Mouse (Mus musculus): Measurements from ENCODE around the gene Rps21. TPM values are rescaled to one million over a fixed set of nuclear protein-coding genes. Genes with fewer than 3 reads are reported as not detected.

Gene Rps21
- polyA plus RNA-seq, 1 experiment from 2014 or later: 606 TPM

GRCm38 (mm10) chr2:180273394-180274244 lies 16.4 kb downstream of the Rps21 start, which contains the start of gene Cables2:
Gene Cables2, minus strand, starts transcription at chr2:180273496.
- 5% methylated on average over 68 of the region's 68 CpGs for WGBS
- peaks cover 36% of the 10 kb centered on the region for H3K4me1 ChIP-seq
- peak within 1 kb of the TSS; percentile 90 for H3K9ac ChIP-seq
- peak within 1 kb of the TSS; percentile 84 for H3K4me3 ChIP-seq (replicated peaks)
- peak; percentile 93 for ATAC-seq (ENCODE audit: insufficient number of reproducible peaks, low FRiP score, low TSS enrichment, low read depth)
- no peaks in the 10 kb centered on the region for H3K9me3 ChIP-seq (replicated peaks)
- H3K27me3 ChIP-seq: 0 out of 2 replicates have a peak, but pooled peaks cover 3% of the 10 kb centered on the region
- H3K36me3 ChIP-seq: peaks cover 18% of the 10 kb centered on the region; the same call in 1 of the 2 replicates
- peak within 1 kb of the TSS; percentile 86 for H3K4me2 ChIP-seq (replicated peaks)
- H3K27ac ChIP-seq (replicated peaks): peak within 1 kb of the TSS; percentile 68; the same call in 1 of the 2 replicates

GRCm38 (mm10) chr2:180274523-180274922 lies 17.3 kb downstream of the Rps21 start:
- Histone ChIP-seq H3K4me3 (replicated peaks) (no peak overlapping the region), H3K4me1 (peaks cover 36% of the 10 kb centered on the region), H3K9ac (no peak overlapping the region), H3K27me3 (0 out of 2 replicates have a peak, but pooled peaks cover 3% of the 10 kb centered on the region), H3K9me3 (replicated peaks) (no peaks in the 10 kb centered on the region), H3K36me3 (peaks cover 10% of the 10 kb centered on the region; the same call in 1 of the 2 replicates), H3K4me2 (replicated peaks) (no peak overlapping the region), H3K27ac (replicated peaks) (no peak overlapping the region)
- no peak for ATAC-seq (ENCODE audit: insufficient number of reproducible peaks, low FRiP score, low TSS enrichment, low read depth)
- WGBS: 84% methylated on average over 2 of the region's 2 CpGs

- Histone ChIP-seq H3K27me3 (0 out of 2 replicates have a peak, but pooled peaks cover 3% of the 10 kb centered on the region), H3K27ac (replicated peaks) (no peak overlapping the region), H3K4me3 (replicated peaks) (no peak overlapping the region), H3K4me1 (peaks cover 30% of the 10 kb centered on the region), H3K9ac (no peak overlapping the region), H3K4me2 (replicated peaks) (peak overlapping the region; percentile 6; the same call in 1 of the 2 replicates), H3K9me3 (replicated peaks) (no peaks in the 10 kb centered on the region), H3K36me3 (0 out of 2 replicates have a peak, but pooled peaks cover 1% of the 10 kb centered on the region)
- ATAC-seq (ENCODE audit: insufficient number of reproducible peaks, low FRiP score, low TSS enrichment, low read depth): peak; percentile 44
- WGBS: 1% methylated on average over 8 of the region's 8 CpGs
Measured at GRCm38 (mm10) chr2:180275836-180276235, 18.7 kb downstream of the Rps21 start.

GRCm38 (mm10) chr2:180276385-180276784 lies 19.2 kb downstream of the Rps21 start:
- no peaks in the 10 kb centered on the region for H3K36me3 ChIP-seq
- 0 out of 2 replicates have a peak, but pooled peaks cover 3% of the 10 kb centered on the region for H3K27me3 ChIP-seq
- H3K9me3 ChIP-seq (replicated peaks): no peaks in the 10 kb centered on the region
- ATAC-seq (ENCODE audit: insufficient number of reproducible peaks, low FRiP score, low TSS enrichment, low read depth): no peak
- H3K4me3 ChIP-seq (replicated peaks): no peak overlapping the region
- H3K27ac ChIP-seq (replicated peaks): no peak overlapping the region
- H3K9ac ChIP-seq: no peak overlapping the region
- no peak overlapping the region for H3K4me2 ChIP-seq (replicated peaks)
- H3K4me1 ChIP-seq: peaks cover 29% of the 10 kb centered on the region
- WGBS: 52% methylated on average over 4 of the region's 4 CpGs

GRCm38 (mm10) chr2:180276851-180277259 lies 19.7 kb downstream of the Rps21 start:
- H3K27me3 ChIP-seq: 0 out of 2 replicates have a peak, but pooled peaks cover 3% of the 10 kb centered on the region
- WGBS: 38% methylated on average over 8 of the region's 8 CpGs
- no peak overlapping the region for H3K4me3 ChIP-seq (replicated peaks)
- no peaks in the 10 kb centered on the region for H3K9me3 ChIP-seq (replicated peaks)
- H3K36me3 ChIP-seq: no peaks in the 10 kb centered on the region
- no peak overlapping the region for H3K27ac ChIP-seq (replicated peaks)
- no peak for ATAC-seq (ENCODE audit: insufficient number of reproducible peaks, low FRiP score, low TSS enrichment, low read depth)
- no peak overlapping the region for H3K4me2 ChIP-seq (replicated peaks)
- H3K9ac ChIP-seq: no peak overlapping the region
- H3K4me1 ChIP-seq: peaks cover 24% of the 10 kb centered on the region

GRCm38 (mm10) chr2:180277773-180278320 lies 20.7 kb downstream of the Rps21 start:
- Histone ChIP-seq H3K4me2 (replicated peaks) (no peak overlapping the region), H3K4me3 (replicated peaks) (no peak overlapping the region), H3K36me3 (no peaks in the 10 kb centered on the region), H3K4me1 (peaks cover 15% of the 10 kb centered on the region), H3K9ac (no peak overlapping the region), H3K27me3 (0 out of 2 replicates have a peak, but pooled peaks cover 3% of the 10 kb centered on the region), H3K27ac (replicated peaks) (no peak overlapping the region), H3K9me3 (replicated peaks) (no peaks in the 10 kb centered on the region)
- 52% methylated on average over 8 of the region's 8 CpGs for WGBS
- no peak for ATAC-seq (ENCODE audit: insufficient number of reproducible peaks, low FRiP score, low TSS enrichment, low read depth)

- Histone ChIP-seq H3K4me1 (peaks cover 8% of the 10 kb centered on the region), H3K4me3 (replicated peaks) (no peak overlapping the region), H3K36me3 (no peaks in the 10 kb centered on the region), H3K9ac (no peak overlapping the region), H3K4me2 (replicated peaks) (no peak overlapping the region), H3K27me3 (0 out of 2 replicates have a peak, but pooled peaks cover 3% of the 10 kb centered on the region), H3K27ac (replicated peaks) (no peak overlapping the region), H3K9me3 (replicated peaks) (no peaks in the 10 kb centered on the region)
- WGBS: 84% methylated on average over 8 of the region's 8 CpGs
- ATAC-seq (ENCODE audit: insufficient number of reproducible peaks, low FRiP score, low TSS enrichment, low read depth): no peak
Measured at GRCm38 (mm10) chr2:180279321-180279720, 22.1 kb downstream of the Rps21 start.

- Histone ChIP-seq H3K27ac (replicated peaks) (no peak overlapping the region), H3K36me3 (no peaks in the 10 kb centered on the region), H3K9me3 (replicated peaks) (no peaks in the 10 kb centered on the region), H3K4me1 (0 out of 2 replicates have a peak, but pooled peaks cover 3% of the 10 kb centered on the region), H3K4me3 (replicated peaks) (peak overlapping the region; percentile 32), H3K4me2 (replicated peaks) (peak overlapping the region; percentile 35), H3K27me3 (no peaks in the 10 kb centered on the region), H3K9ac (no peak overlapping the region)
- WGBS: 38% methylated on average over 11 of the region's 11 CpGs
- ATAC-seq (ENCODE audit: insufficient number of reproducible peaks, low FRiP score, low TSS enrichment, low read depth): no peak
Measured at GRCm38 (mm10) chr2:180288966-180289365, 31.8 kb downstream of the Rps21 start.

- peak within 1 kb of the TSS; percentile 35 for H3K4me2 ChIP-seq (replicated peaks)
Measured at GRCm38 (mm10) chr2:180289440-180290108, 32.4 kb downstream of the Rps21 start, which contains the start of gene Rbbp8nl. Gene Rbbp8nl, minus strand, starts transcription at chr2:180289879.

GRCm38 (mm10) chr2:180290503-180290902 lies 33.3 kb downstream of the Rps21 start:
- H3K9ac ChIP-seq: no peak overlapping the region
- no peaks in the 10 kb centered on the region for H3K9me3 ChIP-seq (replicated peaks)
- ATAC-seq (ENCODE audit: insufficient number of reproducible peaks, low FRiP score, low TSS enrichment, low read depth): no peak
- 40% methylated on average over 6 of the region's 6 CpGs for whole genome bisulfite sequencing
- no peaks in the 10 kb centered on the region for H3K27me3 ChIP-seq
- H3K27ac ChIP-seq (replicated peaks): no peak overlapping the region; the same call in 1 of the 2 replicates
- no peak overlapping the region for H3K4me2 ChIP-seq (replicated peaks)
- H3K4me1 ChIP-seq: 0 out of 2 replicates have a peak, but pooled peaks cover 3% of the 10 kb centered on the region
- no peak overlapping the region for H3K4me3 ChIP-seq (replicated peaks)
- no peaks in the 10 kb centered on the region for H3K36me3 ChIP-seq

More at GRCm38 (mm10) chr2:180289440-180290108, 32.4 kb downstream of the Rps21 start, which contains the start of gene Rbbp8nl:
- Histone ChIP-seq H3K9me3 (replicated peaks) (no peaks in the 10 kb centered on the region), H3K27ac (replicated peaks) (peak within 1 kb of the TSS; percentile 72), H3K4me1 (0 out of 2 replicates have a peak, but pooled peaks cover 3% of the 10 kb centered on the region), H3K36me3 (no peaks in the 10 kb centered on the region), H3K27me3 (no peaks in the 10 kb centered on the region), H3K9ac (no peak within 1 kb of the TSS), H3K4me3 (replicated peaks) (peak within 1 kb of the TSS; percentile 32)
- 28% methylated on average over 16 of the region's 16 CpGs for WGBS
- ATAC-seq (ENCODE audit: insufficient number of reproducible peaks, low FRiP score, low TSS enrichment, low read depth): 0 out of 2 replicates have a peak, but pooled peaks have one; percentile 21

Measured in embryonic facial prominence, embryonic 15.5 days (tissue).